Mouse (Mus musculus): ENCODE data around the gene Tnni1.

The Tnni1 gene

DNA sequence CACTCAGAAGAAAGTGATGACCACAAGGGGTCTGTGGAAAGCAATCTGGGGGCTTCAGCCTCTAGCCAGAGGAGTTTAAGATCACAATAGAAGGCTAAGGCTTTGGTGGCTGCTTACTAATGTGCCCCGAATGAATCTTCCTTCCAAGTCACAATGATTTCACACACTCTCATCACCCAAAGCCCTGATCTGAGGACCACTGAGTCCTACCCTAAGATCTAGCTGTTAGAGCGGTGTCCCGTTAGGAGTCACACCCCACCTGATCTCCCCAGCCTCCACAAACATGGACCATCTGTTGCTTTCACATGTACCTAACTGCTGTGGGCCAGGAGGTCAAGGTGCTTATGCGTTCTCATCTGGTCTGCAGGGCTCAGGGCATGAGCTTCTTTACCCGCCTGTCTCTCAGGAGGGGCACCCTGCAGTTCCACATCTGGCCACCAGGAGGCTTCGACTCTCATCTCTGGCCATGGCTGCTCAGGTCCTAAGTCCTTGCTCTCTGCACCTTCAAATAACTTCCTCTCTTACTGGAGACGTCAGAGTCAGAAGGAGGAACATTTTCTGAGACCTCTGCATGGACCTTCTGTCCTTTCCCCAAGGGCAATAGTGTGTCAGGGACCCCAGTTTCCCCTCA, 31.9 kb downstream of the Tnni1 start:
- DNase-seq, result peak; percentile 96

GRCm38 (mm10) chr1:135812205-135812604, 33.0 kb downstream of the Tnni1 start:
- DNase-seq, result no peak

GRCm38 (mm10) chr1:135812618-135813017, 33.4 kb downstream of the Tnni1 start:
- no peak for DNase-seq

DNA sequence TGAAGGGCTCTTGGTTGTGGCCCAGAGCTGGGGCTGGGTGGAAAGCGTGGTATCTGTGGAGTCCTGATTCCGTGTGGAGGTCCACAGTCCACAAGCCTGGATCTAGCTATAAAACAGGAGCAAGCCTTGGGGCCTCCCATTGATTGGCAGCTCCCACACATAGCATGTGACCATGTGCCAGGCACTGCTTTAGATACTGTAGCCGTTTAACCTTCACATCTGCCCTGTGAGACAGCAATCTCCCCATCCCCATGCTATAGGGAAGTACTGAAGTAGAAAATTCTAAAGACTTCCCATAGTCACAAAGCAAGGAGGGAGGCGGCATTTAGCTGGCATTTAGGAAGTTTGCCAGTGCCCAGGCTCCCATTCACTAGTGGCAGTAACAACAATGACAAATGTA, 33.8 kb downstream of the Tnni1 start:
- no peak for DNase-seq

DNA sequence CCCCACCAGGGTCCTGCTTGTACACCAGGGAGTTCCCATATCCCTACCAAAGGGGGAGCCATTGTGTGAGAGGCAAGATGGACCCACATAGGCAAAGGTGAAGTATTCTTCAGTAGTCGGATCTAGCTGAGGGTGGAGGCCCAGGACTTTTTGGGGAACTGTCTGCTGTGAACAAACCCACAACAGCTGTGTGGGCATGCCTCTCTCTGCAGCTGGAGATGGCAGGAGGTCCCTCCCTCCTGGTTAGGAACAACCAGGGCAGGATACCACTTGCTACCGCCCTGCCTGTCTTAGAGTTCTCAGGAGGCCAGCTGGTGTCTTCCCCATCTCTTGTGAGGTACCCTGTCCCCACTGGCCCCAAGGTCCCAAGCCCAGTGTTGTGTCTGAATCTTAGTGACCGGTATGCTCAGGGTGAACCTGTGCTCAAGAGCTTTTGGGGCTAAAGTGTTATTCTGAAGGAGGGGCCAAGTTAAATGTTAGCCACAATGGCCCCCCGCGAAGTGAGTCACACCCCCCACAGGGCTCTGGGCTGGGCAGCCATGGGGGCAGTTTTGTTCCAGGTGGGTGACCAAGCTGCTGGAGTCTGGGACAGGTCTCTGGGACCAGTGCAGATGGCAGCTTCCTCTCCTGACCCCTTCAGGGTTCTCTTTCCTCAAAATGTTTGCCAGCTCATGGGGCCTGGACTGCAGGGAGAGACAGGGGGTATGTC, 34.6 kb downstream of the Tnni1 start:
- DNase-seq, result no peak

DNA sequence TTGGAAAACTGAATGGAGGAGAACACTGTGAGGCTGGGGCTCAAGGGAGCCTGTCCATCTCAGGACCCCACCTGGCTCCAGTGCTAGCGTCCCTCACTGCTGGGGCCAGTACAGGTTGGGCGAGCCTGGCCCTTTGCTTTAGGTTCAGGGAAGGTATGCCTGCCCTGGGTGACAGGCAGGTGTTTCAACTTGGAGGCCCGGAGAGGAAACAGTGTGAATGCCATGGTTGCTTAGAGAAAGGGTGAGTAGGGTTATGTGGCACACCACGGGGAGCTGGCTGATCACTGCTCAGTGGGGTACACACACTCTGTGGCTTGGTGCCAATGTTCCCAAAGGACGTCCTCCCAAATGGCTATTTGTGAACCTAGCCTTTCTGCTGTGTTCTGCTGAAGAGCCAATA, 35.3 kb downstream of the Tnni1 start:
- DNase-seq, result no peak

DNA sequence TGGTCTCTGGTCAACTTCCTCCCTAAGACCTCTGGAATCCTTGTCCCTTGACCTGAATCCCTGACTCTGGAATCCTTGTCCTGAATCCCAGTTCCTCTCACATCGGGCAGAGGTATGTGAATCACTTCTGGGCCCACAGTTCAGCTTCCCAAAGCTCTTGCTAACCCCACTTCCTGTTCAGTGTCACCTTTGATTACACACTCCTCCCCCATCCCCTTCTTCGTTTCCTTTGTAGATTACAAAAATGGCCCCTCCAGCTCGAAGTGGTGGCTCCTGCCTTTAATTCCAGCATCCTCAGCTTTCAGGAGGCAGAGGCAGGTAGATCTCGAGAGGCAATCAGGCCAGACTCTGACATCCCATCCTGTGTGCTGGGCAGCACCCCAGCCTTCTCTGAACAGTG, 38.4 kb downstream of the Tnni1 start:
- DNase-seq, result no peak

GRCm38 (mm10) chr1:135818481-135819086, 39.4 kb downstream of the Tnni1 start, which contains the start of gene Lad1:
Lad1 (plus strand) TSS chr1:135818598.
- DNase-seq, result no peak

DNA sequence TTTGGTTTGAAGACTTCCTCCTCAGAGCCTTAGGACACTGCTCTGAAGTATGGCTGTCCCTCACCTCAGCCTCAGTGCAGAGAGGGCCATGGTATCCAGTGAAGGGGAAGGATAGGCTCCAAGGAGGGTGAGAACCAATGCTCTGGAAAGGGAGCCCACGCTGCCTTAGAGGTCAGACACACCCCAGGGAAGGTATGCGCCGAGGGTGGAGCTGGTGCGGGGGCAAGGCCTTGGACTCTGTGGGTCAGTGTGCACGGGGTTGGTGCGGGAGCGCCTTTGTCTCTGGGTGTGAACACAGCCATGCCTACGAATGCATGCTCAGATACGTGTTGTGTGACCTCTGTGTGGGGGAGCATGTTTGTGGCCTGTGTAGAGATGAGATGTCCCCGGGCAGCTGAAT, 40.8 kb downstream of the Tnni1 start:
- no peak for DNase-seq

DNA sequence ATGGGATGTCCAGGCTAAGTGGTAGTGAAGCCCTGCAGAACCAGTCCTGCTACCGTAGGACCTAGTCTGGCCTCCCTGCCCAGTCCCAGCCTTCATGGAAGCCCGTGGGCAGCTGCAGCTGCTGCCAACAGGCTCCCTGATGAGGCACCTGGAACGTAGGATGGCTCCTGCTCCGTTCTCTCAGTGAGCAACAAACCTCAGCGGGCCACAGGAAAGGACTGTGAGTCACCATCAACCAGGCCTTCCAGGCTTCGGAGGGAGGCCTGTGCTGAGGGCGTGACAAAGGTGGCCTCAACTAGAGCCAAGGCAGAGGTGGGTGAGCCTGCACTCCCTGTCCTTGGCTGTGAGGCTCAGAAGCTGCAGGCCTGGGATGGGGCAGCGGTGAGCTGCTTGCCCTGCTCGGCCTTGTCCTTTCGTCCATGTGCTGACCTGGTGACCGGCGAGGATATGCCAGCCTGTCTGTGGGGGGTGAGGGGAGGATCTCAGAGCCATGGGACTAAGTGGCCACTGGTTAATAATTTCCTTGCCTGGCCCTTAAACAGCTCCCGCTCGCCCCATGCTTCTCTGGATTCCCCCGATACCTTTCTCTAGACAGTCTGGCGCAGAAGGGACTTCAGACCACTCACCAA, 41.6 kb downstream of the Tnni1 start:
- DNase-seq, result no peak

DNA sequence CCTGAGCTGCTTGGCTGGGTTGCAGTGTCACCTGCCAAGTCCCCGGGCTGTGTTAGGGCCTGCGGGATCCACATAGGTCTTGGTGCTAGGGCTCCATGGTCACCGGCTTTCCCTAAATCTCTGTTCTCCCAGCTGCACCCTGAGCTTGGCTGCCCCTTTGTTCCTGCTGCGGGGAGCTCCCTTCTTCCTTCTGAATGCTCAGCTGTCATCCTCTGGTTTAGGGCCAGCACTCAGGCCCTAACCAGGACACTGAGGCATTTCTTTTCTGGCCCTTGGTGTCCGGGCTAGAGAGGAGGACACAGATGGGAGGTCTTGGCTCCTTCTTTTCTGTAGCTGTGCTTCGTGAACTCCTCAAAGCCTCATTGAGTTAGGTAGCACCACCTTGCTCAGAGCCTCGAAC, 42.5 kb downstream of the Tnni1 start:
- no peak for DNase-seq

DNA sequence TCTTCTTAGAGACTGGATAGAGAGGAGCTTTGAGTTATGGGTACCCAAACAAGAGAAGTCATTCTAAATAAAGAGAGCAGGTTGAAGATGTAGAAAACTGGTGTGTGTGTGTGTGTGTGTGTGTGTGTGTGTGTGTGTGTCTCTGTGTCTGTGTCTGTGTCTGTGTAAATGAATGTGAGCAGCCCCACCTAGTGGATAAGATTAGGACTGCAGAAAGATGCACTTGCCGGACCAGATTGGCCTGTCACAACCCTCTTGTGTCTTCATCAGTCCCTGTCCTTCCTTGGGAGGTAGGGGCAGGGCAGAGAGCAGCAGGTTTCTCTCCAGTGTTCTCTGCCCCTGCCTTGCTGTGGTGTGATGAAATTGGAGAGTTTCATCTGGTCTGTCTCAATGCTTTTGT, 49.7 kb downstream of the Tnni1 start:
- no peak for DNase-seq

DNA sequence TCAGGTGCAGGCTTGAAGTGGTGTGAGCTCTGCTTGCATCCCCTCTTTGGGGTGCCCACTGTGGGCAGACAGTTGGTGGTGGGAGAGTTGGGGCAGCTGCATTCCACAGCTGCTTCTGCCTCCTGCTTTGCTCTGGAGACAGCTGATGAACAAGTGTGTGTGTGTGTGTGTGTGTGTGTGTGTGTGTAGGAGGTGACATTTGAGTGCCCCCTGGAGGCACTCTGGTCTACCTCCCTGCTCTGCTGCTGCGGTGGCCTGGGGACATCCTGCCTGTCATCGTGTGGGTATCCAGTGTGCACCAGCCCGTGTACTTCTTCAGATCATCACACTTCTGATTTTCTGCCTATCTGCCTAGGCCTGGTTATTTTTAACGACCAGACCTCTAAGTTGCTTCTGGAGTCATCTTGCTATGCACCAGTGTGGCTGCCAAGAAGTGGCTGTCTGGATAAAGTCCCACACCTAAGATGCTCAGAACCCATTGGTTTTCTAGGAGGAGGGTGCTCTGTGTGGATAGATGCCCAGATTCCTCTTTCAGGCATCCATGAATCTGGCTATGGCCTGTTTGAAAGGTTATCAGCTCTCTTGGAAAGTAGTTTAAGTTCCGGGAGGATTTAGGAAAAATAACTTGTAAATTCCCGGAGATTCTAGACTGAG, 55.1 kb downstream of the Tnni1 start:
- DNase-seq, result peak; percentile 95

DNA sequence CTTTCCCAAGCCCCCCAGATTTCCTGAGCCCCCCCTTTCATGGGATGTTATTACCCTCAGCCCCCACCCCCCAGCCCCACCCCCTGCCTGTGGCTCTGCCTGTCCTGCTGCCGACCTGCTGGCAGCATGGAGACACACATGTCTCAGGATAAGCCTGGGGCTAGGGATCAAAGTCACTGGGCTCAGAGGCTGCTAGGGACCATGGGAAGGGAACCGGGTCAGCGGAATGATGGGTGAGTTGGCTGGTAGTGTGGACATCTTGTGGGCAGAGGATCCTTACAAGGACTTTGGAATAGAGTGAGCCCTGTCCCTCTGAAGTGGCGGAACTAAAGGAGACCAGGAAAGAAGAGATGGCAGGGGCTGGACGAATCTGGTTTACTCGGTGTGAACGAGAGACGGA, 55.7 kb downstream of the Tnni1 start:
- peak; percentile 95 for DNase-seq

- peak; percentile 98 for DNase-seq
Measured at GRCm38 (mm10) chr1:135835716-135836483, 56.7 kb downstream of the Tnni1 start, which contains the start of gene Tnnt2. Tnnt2 (plus strand) TSS chr1:135836354.

- DNase-seq, result no peak
Measured at GRCm38 (mm10) chr1:135838626-135839025, 59.4 kb downstream of the Tnni1 start.

DNA sequence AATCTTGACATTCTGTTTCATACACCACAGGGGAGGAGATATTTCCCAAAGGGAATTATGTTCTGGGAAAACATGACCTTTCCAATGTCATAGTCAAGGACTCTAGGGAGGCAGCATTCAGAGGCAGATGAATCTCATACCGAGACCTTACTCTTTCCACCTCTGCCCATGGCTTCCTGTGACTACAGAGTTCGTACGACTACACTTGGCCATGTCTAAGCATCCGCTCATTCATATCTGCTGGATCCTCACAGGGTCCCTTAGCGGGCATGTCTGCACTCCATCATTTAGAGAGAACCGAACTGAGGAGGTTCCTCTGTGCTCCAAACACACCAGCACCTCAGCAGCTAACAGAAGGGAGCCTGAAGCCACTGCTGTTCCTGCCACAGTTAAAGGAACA, 59.8 kb downstream of the Tnni1 start:
- DNase-seq, result no peak

- no peak for DNase-seq
Measured at GRCm38 (mm10) chr1:135840675-135841395, 61.6 kb downstream of the Tnni1 start.

DNA sequence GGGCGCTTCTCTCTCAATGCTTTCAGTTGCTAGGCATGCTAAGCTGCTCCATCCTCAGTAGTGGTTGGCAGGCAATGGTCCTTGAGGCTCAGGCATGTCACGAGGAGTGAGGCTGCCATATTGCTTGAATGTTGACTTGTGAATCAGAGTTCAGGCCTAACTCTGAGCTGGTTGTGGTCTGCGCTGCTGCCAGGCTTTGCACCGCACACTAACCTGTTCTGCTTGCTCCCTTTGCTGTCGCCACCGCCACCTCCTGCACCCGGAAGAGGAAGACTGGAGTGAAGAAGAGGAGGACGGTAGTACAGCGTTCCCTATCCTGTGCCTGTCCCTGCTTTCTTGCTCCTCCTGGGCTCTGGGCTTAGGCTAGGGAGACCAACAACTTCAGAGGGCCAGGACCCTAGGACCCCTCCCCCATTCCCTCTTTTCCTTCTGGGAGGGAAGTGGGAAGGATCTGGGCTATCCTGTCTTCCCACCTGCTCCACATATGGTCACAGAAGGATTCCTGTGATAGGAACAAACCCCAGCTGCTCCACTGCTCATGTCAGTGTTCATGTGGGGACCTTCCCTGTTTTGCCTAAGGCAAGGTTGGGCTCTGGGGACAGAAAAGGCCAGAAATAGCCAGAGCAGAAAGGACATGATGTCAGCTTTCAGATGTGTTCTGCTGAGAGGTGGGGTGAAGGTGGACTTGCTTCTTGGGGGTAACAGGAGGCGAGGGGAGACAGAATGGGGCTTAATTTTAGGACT, 64.5 kb downstream of the Tnni1 start:
- DNase-seq, result no peak

DNA sequence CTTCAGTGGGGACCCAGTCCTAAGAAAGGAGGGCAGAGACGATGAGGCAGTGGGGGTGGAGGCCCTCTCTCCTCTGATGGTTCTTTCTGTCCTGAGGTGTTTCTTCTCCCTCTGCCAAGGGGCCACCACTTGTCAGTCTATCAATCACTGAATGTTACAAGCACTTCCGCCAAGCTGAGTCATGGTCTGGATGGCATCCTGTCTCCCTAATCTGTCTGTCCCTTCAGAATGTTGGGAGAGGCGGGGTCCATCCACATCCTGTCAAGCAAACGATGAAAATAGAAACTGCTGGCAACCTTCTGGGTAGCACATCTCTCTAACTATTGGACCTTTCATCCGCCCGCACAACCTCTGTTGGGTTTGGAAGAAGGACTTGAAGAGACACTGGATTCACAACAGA, 65.2 kb downstream of the Tnni1 start:
- DNase-seq, result peak; percentile 94

- no peak for DNase-seq
Measured at GRCm38 (mm10) chr1:135846632-135847031, 67.4 kb downstream of the Tnni1 start.

Data from heart, adult 11 months (tissue).